Mouse (Mus musculus) layer of hippocampus, postnatal 25 days (tissue): ENCODE data around the gene Dock9. TPM values are rescaled to one million over a fixed set of nuclear protein-coding genes. Genes with fewer than 3 reads are reported as not detected.

Experiments
- DNase-seq, 2 experiments: peaks; one replicate each; pipeline ENCODE4 v3.0.0; 2022; ENCODE audit warnings: mixed read lengths in 2 of 2, low spot score in 1 of 2; ENCODE audit errors: extremely low spot score in 1 of 2
- total RNA-seq, 2 experiments: library from RNA; stranded (reverse); gene quantifications; 2 replicates each; pipeline ENCODE4 v1.2.3; 2021

Dock9 gene
- total RNA-seq, result 100 to 1,000 TPM; 195 to 220 TPM

- DNase-seq, result peak; percentile 62 to 78
Observed at GRCm38 (mm10) chr14:121797457-121798410, at the start of gene Dock9. Gene Dock9, minus strand, starts transcription at chr14:121797837.

DNA sequence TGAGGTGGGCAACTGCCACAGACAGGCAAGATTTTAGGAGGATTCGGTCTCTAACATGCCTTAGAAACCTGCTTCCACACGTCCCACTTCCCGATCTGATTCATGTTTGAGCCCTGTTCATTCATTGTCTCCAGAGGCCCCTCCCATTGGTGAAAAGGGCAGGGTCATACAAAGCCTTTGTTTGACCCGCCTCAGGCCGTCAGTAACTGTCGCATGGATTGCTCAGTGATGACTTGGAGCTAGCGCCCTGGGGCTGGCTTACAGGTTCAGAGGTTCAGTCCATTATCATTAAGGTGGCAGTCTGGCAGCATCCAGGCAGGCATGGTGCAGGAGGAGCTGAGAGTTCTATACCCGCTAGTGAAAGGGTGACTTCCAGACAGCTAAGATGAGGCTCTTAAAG is 46.8 kb upstream of the Dock9 start:
- DNase-seq, result no peak

GRCm38 (mm10) chr14:121840217-121840616 is 42.6 kb upstream of the Dock9 start:
- no peak for DNase-seq

DNA sequence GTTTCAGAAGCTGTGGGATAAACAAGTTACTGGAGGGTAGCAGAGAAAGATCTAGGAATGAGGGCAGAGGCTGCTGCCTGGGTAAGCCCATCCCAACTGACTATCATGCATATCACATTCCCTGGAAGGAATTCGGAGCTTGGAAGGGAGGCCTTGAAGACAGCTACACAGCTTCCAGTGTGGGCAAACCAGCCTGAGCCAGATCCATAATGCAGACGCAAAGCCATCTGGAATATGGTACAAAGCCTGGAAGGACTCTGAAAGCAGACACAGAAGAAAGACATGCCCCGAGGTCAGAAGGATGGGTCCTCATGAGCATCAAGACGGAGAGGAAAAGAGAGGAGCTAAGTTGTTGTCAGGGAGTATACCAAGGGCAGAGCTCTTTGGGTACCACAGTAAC is 40.5 kb upstream of the Dock9 start:
- DNase-seq, result no peak

- DNase-seq, result no peak
Observed at GRCm38 (mm10) chr14:121833001-121833520, 35.4 kb upstream of the Dock9 start.

DNA sequence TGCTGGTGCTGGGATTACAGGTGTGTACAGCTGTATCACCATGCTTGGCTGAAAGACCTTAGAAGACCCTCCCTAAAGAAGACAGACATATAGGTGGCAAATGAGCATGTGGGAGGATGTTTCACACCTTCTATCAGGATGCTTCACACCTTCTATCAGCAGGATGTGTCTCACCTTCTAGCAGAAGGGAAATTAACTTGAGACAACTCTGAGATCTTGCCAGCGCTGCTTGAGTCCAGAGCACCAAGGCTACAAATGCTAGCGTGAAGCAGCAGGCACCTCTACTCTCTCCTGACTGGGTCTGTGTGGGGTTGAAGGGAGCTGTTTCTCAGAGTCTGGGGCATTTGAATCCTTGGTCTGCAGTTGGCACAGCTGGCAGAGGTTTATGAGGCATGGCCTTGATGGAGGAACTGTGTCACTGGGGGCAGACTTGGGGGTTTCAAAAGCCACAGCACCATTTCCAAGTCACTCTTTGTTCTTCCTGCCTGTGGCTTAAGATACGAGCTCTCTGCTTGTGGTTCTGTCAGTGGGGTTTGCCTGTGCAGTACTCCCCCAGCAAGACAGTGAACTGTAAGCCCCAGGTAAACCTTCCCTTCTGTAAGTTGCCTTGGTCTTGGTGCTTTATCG is 32.3 kb upstream of the Dock9 start:
- DNase-seq, result no peak

GRCm38 (mm10) chr14:121827091-121827490 is 29.5 kb upstream of the Dock9 start:
- DNase-seq, result no peak

- DNase-seq, result no peak
Observed at GRCm38 (mm10) chr14:121825521-121826445, 28.1 kb upstream of the Dock9 start.

DNA sequence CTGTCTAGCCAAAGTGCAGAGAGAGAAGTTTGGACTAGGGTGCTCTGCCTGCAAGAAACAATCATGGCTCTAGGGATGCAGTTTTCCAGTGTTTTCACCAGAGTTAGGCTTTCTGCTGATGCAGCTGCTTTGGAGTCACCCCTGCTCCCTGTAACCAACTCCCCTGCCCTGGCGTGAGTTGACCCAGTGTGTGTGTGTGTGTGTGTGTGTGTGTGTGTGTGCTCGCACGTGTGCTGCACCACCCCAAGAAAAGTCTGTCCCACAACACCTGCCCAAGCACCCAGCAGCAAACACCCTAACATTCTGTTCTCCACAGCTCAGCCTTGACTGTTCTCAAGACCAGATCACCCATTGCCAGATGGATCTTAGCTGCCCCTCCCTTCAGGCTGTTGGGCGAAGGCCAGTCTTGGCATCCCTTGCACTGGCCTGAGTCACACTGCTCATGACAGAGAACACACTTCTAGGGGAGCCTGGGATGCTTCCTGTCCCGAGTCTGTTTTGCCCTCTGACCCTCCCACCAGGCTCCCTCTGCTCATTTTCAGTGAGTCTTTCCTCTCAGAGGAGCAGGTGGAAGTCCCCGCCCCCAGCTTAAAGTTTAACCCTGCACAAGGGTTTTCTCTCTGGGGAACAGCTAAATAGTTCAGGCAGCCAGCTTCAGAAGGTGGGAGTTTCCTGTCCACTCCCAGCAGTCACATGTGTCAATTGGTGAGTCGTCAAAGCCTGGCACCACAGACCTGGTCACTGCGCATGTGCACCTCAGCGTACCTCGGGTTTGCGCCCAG is 26.9 kb upstream of the Dock9 start:
- no peak for DNase-seq

- DNase-seq, result no peak
Observed at GRCm38 (mm10) chr14:121822997-121823396, 25.4 kb upstream of the Dock9 start.

DNA sequence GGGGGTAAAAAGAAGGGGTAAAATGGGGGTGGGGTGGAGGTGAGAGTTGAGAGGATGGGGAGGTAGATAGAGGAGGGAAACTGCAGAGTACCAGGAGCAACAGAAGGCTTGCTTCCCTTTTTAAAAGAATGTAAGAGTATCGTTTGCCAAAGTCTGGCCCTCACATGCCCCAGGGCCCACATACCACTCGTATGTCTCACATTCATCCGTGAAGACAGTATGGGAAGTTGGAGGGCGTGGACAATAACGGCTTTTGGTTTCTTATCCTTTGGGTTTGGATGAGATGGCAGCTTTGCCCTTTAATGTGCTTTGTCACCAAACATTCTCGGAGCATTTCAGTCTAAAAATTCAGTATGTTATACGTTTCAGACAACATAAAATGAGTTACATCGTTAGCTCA is 24.9 kb upstream of the Dock9 start:
- no peak for DNase-seq

- no peak for DNase-seq
Observed at GRCm38 (mm10) chr14:121806791-121807190, 9.2 kb upstream of the Dock9 start.

- DNase-seq, result no peak
Observed at GRCm38 (mm10) chr14:121806316-121806715, 8.7 kb upstream of the Dock9 start.

- DNase-seq, result no peak
Observed at GRCm38 (mm10) chr14:121804461-121804860, 6.8 kb upstream of the Dock9 start.

- no peak for DNase-seq
Observed at GRCm38 (mm10) chr14:121800962-121801361, 3.3 kb upstream of the Dock9 start.

- no peak for DNase-seq
Observed at GRCm38 (mm10) chr14:121799112-121799511, 1.5 kb upstream of the Dock9 start.

GRCm38 (mm10) chr14:121798411-121798799 is 768 bp upstream of the Dock9 start:
- peak; percentile 76 to 81 for DNase-seq

GRCm38 (mm10) chr14:121796571-121797456 is 823 bp downstream of the Dock9 start:
- DNase-seq, result no peak

DNA sequence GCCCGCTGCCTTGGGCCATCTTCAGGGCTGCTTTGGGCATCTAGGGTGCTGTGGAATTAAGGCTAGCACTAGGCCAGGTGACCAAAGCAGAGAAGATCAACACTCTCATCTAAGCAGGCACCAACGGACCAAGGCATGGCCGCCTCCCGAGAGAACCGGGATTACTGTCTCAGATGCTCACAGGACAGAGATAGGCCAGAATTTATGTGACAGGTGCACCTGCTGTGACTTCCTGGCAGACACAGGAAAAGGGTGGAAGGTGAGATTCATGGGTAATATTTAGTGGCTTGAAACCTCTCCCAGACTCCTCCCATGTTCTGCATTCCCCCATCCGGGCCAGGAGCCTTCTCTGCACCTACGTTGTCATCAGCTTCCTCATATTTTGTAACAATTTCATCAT is 2.1 kb downstream of the Dock9 start:
- no peak for DNase-seq
